Mouse (Mus musculus): ENCODE data around the gene Galnt3.

Gene Galnt3

DNA sequence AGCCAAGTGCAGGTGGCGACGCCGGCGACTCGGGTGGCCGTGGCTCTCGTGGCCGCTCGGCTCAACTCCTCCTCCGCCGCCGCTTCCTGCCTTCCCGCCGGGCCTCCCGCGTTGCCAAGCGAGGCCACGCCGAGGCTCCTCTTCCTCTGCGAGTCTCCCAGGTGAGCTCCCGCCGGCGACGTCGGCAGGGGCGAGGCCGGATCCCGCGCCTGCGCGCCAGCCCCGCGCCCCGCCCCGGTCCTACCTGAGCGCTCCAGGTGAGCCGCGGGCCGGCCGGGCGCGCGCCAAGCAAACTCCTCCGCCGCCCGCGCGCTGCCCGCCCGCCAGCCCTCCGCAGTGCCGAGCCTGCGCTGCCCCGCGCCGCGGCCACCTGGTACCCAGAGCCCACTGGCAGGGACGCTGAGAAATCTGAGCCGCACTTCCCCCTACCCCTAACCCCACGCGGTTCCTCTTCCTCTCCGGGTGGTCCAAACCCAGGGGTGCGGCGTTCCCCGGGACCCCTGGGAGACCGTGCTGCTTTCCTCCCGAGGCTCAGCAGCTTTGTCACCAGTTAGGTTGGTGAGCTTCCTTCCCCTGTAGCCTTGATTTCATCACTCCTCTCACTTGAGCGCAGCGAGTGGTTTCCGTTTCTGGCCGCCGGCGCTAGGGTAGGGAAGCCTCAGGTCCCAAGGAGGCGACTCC is at the start of gene Galnt3:
Galnt3 (minus strand) TSS at position 404 of the 681 bp plus-strand sequence.
- in situ Hi-C loops (cut with MboI, MseI): loop anchor here (5.0 kb wide), 1 partner anchor 133 kb away; the partner anchor contains the start of gene Ttc21b

DNA sequence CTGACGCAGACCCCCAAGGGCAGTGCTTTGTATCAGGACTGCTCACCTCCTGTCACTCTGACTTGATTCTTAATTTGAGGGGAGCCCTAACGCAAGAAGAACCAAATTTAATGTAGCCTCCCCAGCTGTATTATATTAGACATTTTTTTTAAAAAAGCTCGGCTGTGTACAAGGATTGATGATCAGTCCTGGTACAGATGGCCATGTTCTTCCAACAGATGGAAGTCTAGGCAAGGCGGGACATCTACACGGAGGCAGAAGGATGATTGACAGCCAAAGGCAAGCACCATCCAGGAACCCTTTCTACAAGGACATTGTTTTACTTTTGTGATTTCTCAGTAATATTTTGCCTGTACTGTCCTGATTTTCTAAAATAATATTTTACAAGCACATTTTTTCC is 48.3 kb upstream of the Galnt3 start:
- in situ Hi-C loops (cut with MboI, MseI): no loop called here

DNA sequence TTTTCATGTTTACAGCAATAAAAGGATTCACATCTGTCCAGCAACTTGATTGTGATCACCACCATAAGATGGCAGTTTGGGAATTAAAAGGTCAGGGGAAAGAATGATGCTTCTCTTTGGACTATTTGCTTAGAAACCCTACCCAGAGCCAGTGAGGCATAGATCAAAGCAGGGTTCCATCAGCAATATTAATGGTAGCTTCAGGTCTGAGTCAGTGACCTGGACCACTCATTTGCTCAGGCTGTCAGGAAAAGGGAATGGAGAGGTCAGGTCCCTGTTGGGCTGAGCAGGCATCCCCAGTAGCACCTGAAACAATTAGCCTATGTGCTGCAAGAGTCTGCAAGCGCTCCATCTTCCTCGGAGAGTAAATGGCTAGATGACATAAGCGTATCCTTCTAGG is 46.8 kb upstream of the Galnt3 start:
- in situ Hi-C loops (cut with MboI, MseI): no loop called here

DNA sequence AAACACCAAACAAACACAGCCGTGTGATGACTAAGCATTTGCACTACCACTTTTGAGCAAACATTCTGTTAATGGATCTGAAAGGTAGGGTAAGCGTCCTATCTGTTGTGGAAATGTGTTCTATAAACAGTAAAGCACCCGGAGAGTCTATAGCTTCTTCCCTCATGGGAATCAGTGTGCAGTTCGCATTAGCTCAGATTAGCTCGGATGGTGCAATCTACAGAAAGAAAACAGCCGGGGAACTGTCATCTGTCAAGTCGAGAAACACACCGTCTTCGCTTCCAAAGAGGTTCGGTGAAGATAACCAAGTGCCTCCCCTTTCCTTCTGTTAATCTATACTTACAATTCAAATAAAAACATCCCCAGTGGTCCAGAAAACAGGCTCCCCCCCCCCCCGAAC is 45.9 kb upstream of the Galnt3 start:
- in situ Hi-C loops (cut with MboI, MseI): no loop called here

DNA sequence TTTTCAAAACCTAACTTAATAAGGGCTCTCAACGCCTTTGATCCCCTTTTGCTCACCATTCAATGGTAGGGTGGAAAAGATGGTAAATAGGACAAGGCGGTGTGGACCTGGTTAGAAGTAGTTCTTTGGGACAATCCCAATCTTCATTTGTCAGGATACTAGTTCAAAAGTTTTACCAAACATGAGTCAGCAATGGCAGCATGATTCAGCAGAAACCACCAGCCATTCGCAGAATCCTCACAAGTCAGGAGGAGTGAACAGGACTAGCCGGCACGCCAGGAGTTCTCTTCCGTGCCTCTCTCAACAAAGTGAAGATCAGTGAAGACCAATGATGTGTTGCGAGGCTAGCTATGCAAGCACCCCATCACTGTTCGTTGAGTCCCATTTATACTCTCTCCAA is 40.2 kb upstream of the Galnt3 start:
- in situ Hi-C loops (cut with MboI, MseI): no loop called here

DNA sequence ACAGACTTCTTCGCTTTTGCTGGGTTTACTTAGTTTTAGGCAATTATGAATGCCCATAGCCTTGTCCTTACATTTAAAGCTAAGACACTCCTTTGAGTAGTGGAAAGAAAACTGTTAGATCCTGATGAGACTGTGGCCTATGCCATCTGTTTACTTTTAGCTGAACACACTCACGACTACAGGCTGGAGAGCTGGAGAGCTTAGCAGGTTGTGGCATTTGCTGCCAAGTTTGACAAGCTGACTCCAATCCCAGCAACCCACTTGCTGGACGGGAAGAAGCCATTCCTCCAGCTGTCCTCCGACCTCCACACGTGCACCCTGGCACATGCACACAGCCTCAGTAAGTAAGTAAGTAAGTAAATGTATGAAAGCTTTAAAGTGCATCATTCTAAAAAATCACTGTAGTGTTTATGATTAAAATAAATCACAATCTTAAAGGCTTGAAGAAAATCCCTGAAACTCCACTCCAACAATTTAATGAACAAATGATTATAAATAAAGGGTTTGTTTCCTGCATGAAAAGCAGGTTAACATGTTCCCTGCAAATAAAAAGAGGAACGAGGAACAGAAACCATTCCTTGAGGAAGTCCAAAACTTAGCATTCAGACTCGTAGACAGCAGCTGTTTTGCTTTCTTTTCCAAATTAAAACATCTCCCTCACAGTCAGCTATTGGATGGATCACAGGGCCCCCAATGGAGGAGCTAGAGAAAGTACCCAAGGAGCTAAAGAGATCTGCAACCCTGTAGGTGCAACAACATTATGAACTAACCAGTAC is 33.5 kb upstream of the Galnt3 start:
- in situ Hi-C loops (cut with MboI, MseI): no loop called here

DNA sequence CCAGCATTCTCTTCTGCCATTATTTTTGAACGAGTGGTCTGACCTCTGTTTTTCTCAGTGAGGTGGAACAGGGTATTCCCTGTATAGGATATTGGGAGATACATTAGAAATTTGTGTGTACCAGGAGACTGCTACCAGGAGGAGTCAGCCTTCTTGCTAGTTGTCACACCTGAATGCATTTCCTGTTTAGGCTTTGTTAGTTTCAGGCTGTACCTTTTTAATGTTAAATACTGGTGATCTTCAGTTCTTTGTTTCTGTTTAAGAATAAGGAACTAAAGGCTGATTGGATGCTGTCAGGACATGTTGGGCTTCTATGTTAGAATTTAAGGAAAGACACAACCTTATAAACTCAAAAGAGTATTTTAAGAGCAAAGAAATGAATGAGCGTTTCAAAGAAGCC is 26.6 kb upstream of the Galnt3 start:
- in situ Hi-C loops (cut with MboI, MseI): no loop called here

DNA sequence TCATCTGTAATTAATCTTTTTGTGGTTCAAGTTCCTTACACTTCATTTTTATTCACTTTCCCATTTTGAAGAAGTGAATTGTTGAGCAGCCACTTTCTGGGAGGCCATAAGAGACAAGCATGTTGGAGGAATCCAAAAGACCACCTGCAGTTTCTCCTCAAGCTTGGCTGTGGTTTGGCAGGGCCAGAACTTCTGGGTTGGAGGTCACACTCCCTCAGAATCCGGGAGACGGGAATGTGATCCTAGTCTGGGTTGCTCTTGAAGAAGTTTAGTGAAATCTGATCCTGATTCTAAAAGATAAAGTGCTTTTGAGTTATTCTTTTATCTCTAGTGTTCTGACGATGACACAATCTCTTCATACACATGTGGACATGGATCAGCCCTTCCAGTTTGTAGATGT is 25.7 kb upstream of the Galnt3 start:
- in situ Hi-C loops (cut with MboI, MseI): no loop called here

DNA sequence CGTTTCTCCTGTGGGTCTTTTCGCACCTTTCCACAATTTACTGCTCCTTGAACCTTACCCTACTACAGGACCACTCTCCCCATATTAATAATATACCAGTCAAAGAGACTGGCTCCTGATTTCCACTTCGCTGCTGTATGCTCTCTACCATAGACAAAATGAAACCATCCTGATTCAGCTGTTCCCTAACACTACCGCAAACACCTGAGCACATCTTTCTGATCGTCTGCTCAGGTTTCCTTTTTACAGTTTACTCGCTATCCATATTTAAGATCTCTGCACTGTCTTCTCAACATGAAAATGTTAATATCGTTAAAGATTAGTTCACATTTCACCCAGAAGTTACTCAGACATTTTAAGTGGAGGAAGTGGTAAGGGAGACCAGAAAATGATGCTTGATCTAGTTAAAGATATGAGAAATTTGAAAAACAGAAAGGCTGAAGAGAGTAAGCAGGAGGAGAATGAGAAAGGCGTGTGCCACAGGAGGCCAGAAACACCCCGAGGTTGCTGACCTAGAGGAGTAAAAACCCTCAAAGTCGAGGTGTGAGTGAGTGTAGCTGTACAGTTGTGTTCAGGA is 23.9 kb upstream of the Galnt3 start:
- in situ Hi-C loops (cut with MboI, MseI): no loop called here

DNA sequence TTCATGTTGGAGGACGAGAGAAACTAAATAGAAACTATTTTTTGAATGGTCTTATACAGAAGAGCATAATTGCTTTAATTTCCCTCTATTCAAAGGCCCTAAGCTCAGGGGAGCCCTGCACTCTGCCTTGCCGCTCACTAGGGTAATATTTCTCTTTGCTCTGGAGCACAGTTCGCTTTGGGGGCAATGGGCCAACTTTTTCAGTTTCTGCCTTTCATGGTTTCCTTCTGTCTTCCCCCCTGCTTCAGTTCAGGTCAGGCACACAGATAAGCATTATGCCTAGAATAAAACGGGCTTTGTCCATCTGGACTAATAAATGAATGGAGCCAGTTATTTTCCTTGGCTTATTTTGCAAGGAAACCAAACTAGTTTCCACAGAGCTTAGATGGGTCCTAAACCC is 21.7 kb upstream of the Galnt3 start:
- in situ Hi-C loops (cut with MboI, MseI): no loop called here

DNA sequence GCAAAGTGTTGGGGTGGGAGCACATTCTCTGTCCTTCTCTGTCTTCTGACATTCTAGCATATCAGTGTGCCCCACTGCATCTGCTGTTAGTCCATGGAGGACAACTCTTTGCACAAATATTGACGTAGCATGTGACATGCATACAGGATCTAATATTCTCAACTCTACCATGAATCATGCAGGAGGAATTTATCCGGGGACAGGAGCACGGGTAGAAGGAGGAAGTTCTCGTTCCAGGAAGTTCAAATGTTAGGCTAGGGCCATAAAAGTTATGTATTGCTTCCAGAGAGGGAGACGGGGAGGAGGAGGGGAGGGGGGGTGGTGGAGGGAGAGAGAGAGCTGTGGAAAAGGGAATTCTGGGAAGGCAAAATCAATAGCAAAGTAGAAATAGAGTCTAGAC is 20.0 kb upstream of the Galnt3 start:
- in situ Hi-C loops (cut with MboI, MseI): no loop called here

DNA sequence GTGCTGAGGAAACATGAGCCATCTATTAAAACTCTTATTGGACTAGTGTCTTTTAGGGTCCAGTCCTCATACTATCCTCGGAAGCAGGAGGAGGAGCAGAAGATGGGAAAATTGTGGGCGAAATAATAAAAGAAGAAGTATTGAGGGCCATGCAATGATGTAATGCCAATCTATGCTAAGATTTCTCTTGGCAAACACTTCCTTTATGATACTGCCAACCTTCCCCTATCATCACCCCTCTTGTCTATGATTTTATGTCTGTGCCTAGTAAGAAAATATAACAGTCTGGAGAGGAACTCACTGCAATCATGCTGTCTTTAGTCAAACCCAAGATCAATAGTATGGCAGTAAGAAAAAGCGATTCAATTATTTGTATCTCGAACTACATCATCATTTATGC is 18.5 kb upstream of the Galnt3 start:
- in situ Hi-C loops (cut with MboI, MseI): no loop called here

DNA sequence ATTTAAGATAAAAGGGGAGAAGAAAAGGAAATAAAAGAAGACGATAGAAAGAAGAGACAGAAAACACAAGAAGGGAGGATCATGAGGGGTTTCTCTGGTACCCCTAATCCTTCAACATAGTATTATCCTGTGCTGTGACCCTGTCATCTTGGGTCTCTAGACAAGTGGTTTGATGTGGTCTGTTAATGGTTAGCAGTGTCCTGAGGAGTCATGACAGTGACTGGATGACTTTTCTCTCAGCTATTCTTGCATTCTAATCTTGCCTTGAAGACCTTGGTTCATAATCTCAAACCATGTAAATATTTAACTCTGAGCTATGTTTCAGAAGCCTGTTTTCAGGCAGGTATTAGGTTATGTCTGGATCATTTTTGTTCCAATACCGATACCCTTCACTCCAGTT is 17.9 kb upstream of the Galnt3 start:
- in situ Hi-C loops (cut with MboI, MseI): no loop called here

DNA sequence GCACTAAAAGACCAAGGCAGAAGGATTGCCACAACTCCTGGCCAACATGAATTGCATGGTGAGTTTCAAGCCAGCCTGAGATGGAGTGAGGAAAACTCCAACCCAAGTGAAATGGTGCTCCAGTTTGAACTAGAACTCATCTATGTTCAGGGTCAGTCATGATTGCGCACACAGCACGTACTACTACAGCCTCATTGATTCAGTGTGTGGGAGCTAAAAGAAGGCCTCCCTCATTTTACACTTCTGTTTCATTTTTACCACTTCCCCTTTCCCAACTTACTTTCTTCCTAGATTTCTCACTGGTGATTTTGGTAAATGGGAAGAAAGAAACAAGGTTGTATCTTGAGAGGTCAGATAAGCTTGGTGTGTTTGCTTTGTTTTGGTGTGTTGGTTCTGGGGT is 17.5 kb upstream of the Galnt3 start:
- in situ Hi-C loops (cut with MboI, MseI): no loop called here

DNA sequence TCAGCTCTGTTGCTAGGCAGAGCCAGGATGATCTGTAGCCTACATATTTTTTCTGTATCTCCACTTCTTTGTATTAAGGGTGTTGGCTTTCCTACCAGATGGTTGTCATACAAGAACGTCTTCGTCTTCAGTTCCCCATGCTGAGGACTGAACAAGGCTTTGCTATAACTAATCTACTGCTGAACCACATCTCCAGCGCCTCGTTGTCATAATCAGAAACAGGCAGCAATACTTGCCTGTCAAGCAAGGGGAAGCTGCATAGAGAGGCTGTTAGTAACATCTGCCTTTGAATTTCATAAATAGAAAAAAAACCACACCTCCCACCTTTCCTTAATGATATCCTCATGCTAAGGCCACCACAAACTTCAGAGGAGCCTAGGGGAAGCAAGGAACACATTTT is 15.5 kb upstream of the Galnt3 start:
- in situ Hi-C loops (cut with MboI, MseI): no loop called here

DNA sequence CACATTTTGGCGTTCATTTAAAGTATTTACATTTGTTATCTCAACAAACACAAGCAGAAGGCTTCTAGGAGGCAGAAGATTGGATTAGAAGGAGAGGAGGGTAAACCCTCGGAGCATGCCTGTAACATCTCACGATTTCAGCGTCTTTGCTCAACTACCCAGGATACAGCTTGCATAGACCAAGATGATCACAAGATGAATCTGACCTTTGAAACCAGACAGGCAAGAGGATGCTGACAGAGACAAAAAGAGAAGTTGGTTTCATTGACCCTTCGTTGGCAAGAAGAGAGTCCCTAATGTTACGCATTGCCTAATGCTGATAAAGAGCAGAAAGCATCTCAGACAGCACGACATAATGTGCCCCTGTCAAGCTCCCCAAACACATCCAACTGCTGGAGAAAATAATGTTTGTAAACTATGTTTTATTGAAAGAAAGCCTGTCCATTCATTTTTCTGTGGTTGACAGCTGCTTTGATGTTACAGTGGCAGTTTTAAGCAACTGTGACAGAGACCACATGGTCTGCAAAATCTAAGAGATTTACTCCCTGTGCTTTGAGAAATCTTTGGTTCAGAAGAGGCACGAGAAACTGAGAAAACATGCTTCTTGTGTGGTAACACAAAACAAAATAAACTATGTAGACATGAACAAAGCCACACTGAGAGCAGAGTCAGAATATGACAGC is 7.2 kb upstream of the Galnt3 start:
- in situ Hi-C loops (cut with MboI, MseI): no loop called here

DNA sequence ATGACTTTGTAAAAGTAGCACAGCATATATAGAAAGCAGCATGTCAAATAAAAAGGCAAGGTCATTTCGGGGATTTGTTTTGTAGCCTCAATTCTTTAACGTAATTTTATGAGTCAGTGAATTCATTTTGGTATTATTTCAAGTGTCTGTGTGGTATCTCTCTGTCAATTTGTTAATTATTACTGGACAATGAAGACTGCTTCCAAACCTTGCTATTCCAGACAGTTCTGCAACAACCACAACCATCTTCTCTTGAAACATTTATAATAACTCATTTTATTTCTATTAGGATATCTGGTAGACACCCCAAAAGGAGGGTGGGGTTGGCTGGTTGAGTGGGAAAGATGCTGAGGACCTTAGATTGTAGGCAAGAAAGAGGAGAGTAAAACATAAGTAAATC is 4.1 kb upstream of the Galnt3 start:
- in situ Hi-C loops (cut with MboI, MseI): no loop called here

DNA sequence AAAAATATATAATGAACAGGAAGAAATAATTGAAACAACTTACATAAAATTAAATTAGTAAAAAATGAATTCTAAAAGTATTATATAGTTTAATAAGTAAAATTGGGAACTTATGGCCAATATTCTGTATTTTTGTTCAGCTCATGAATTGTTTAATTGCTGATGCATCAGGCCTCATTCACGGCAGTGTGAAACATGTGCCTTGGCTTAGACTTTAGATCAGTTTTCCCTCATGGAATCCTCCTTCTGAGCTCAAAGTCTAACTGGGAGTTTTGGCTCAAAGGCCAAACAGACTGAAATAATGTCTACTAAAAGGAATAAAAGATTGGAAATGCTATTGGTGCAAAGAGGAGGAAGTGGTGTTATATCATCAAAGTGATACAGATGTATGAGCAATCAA is 2.7 kb upstream of the Galnt3 start:
- in situ Hi-C loops (cut with MboI, MseI): no loop called here

DNA sequence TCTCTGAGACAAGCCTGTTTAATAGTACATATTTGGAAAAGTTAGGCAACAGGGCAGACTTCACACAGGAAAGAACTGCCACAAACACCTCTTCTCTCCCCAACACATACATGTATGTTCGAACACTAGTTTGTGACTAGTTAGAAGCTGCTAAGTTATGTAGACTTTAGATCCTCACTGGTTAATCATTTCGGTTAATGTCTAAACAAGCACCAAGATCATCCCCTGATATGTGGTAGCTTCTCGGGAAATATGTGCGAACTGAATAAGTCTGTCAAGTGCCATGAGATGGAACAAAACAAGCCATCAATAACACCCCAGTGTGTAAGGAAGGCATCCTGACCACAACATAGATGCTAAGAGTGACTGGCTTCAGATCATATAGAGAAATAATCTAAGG is 2.1 kb upstream of the Galnt3 start:
- in situ Hi-C loops (cut with MboI, MseI): no loop called here

DNA sequence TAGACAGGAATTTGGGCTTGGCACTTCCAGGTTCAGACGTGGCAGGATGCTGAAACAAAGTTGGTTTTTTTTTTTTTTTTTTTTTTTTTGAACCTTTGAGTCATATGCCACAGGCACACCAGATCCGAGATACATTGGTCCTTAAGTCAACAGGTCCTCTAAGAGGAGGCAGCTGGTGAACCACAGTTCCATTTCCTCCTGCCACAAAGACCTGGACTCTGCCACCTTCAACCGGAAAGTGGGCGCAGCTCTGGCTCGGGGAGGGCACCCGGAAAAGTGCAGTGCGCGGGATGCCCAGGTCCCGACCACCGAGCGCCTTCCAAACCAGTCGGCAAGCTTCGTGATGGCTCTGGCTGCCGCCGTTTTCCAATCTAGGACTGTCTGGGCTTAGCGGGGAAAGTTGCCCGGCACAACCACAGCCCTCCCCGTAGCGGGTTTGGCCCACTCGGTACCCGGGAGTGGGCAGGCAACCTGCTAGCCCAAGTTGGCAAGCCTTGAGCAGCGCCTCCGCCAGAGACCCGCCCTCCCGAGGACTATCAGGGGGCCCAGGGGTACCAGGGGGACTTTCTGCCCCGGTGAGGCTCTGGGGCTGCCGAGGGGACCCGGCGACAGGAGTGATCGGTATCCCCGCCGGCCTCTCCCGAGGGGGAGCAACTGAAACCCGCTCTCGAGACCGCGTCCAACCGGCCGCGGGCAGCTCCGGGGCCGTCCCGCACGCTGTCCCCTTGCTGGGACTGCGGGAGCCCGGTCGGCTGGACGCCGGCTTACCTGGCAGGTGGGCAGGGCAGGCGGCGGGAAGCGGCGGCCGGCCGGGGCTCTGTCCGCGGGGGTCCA is 821 bp downstream of the Galnt3 start:
- in situ Hi-C loops (cut with MboI, MseI): loop anchor here (5.0 kb wide), 1 partner anchor 133 kb away; the partner anchor contains the start of gene Ttc21b

DNA sequence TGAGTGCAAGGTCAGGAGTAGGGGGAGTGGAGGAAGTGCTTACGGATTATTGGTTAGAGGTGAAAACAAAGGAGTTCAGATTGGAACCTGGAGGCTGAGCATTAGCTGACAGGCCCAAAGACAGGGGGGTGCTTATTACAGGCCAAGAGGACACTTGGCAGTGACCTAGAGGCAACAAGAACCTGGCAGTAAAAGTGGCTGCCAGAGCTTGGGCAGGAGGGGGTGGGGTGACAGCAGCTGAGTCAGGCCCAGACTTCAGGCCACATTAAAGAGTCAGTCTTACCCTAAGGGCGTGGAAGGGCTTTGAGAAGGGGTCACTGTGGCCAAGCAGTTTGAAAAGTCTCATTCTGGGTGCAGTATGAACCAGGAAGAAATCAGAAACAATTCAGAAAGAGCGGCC is 7.1 kb downstream of the Galnt3 start:
- in situ Hi-C loops (cut with MboI, MseI): no loop called here
